Mouse (Mus musculus): ENCODE results near the gene Oxct2a. TPM values are rescaled to one million over a fixed set of nuclear protein-coding genes. Genes with fewer than 3 reads are reported as not detected.
"Not testable (repeated sequence)": the region's sequence is repeated elsewhere in the genome, so short reads cannot be mapped to it uniquely, and the experiment has no call there.

Oxct2a gene
- total RNA-seq, 2 experiments from 2014 or later = not detected

DNA sequence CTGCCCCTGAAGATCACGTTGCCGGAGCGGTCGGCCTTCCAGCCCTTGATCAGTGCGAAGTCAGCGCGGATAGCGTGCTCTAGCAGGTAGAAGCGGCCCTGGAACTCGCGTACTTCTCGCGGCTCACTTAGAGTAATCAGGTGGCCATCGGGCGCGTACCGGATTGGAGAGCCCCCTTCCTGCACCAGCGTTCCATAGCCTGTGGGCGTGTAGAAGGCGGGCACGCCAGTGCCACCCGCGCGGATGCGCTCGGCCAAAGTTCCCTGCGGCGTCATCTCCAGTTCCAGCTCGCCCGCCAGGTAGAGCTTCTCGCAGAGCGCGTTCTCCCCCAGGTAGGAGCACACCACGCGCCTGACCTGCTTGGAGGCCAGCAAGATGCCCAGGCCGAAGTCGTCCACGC lies 524 bp downstream of the Oxct2a start:
- intact Hi-C loops (cut with DNase I); DNase-seq (ENCODE audit: low spot score in 2 of 2): not testable (repeated sequence)

DNA sequence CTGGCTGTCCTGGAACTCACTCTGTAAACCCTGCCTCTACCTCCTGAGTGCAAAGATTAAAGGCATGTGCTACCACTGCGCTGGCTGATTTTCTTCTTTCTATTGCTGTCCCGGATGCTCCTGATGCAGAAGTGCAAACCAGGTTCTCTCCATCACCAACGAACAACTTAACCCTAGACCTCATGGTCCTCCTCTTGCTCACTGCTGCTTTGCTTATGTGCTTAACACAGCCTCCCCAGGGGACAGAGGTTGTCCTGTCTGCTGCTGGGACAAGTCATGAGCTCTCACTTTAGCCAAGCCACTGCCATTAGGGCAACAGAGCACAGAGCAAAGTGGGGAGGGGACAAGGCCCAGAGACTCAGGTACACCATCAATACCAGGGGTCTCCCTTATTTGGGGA lies 8.9 kb downstream of the Oxct2a start:
- no peak for DNase-seq (ENCODE audit: low spot score in 2 of 2)
- intact Hi-C loops (cut with DNase I) = no loop called here

DNA sequence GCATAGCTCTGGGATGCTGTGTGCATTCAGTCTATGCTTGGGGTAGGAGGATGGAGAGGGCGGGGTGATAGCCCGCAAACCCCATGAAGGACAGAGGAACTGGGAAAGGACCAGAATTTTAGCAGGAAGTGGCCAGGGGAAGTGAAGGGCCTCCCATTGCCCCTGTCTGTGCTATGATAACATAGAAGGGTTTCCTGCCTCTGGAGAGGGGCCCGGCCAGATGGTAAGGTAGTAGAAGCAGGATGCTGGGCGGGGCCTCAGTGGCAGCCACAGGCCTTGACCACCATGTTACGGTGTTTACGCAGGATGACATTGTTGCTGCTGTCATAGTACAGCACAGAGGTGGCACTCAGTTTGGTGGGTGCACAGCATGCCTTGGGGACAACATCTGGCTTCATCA lies 10.4 kb downstream of the Oxct2a start:
- intact Hi-C loops (cut with DNase I) = no loop called here
- no peak for DNase-seq (ENCODE audit: low spot score in 2 of 2)

DNA sequence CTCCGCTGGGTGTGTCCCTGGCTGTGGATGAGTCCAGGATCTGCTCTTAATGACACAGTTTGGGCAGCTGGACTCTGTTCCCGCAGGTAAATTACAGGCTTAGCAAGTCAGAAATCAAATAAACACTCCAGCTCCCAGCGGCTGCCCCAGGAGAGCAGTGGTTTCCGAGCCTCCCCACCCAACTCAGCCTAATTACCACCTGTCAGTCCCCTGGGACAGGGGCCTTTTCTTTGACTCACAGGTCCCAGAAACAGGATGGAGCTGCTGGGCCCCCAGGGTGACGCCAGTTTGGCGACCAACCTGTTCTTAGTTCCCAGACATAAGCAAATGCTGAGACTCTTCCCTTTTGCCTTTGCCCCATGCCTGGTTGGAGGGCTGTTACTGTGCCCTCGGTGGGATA lies 11.6 kb downstream of the Oxct2a start:
- no peak for DNase-seq (ENCODE audit: low spot score in 2 of 2)
- intact Hi-C loops (cut with DNase I) = no loop called here

DNA sequence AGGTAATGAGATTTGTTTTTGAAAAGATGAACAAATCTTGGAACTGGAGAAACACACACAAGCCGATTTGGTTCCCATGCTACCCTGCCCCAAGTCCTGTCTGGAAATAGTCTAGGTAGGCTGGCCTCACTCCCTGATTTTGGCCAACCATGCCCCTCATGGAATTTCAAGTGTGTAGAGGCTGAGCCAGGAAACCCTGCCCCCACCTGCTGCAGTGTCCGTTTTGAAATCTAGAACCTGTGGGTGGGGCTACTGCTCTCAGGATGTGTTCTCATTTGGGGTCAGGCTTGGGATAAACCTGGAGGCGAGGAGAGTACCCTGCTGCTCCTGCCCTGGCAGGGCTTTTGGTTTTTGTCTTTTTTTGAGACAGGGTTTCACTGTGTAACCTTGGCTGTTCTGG lies 15.1 kb downstream of the Oxct2a start:
- DNase-seq (ENCODE audit: low spot score in 2 of 2) = no peak
- intact Hi-C loops (cut with DNase I) = loop anchor here (5.0 kb wide), 1 partner anchor 34 kb away; the partner anchor contains the start of gene Bmp8a

DNA sequence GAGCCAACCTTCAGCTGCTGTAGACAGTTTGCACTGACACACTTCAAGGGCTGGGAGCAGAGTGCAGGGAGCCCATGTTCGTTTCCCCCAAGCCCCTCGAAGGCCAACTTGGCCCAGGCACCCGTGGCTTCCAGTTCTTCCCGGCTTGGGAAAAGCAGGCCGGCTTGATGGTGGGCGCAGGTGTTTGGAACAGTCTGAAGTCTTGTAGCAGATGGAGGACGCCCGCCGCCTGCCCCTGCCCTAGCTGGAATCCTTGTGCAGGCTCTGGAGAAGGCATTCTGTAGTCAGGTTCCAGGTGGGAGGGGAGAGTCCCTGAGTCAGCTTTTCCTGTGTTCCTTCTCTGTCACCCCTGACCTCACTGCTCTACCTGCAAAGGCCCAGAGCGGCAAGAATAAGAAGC lies 16.4 kb downstream of the Oxct2a start:
- intact Hi-C loops (cut with DNase I) = loop anchor here (5.0 kb wide), 1 partner anchor 35 kb away; the partner anchor contains the start of gene Bmp8a
- DNase-seq (ENCODE audit: low spot score in 2 of 2) = peak; percentile 39 to 57

DNA sequence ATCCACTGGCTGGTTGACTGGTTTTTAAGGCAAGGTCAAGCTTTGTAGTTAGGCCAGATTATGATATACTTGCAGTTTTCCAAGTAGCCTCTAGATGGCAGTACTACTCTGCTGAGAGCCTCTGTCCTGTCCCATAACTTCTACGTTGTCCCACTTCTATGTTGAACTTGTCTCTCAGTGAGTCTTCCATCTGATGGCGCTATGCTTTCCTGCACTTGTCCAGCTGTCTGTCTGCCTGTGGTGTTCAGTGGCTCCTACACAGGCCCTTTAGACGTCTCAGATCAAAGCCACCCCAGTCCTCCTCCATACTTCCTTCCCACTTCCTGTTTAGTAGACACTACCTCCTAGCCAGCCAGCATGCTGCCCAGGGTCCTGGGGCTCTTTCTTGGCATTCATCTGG lies 17.6 kb downstream of the Oxct2a start:
- intact Hi-C loops (cut with DNase I) = loop anchor here (5.0 kb wide), 1 partner anchor 37 kb away; the partner anchor contains the start of gene Bmp8a
- peak; percentile 30 to 72 for DNase-seq (ENCODE audit: low spot score in 2 of 2)

DNA sequence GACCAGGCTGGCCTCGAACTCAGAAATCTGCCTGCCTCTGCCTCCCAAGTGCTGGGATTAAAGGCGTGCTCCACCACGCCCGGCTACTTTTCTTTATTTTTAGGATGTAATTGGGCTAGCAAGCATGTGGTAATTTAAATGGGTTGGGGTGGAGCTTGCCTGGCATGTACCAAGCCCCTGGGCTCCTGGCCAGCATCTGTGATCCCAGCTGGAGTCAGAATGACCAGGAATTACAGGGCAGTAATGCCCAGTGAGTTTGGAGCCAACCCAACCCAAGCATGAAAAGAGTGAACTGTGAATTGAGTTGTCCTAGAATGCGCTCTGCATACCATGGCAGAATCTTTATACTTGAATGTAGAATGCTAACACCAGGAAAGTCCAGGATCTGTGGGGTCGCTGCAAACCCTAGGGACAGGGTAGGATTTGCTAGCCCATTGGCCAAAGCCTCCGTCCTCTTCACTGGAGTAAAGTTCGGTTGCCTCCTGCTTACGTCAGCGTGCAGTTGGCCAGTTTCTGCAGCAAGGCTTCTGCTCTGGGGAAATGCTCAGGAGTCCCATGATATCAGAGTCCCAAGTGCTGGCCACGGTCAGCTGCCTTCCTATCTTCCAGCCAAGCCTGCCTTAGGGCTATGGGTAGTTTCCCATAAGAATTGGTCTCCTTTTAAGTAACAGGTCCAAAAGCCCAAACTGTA lies 24.3 kb downstream of the Oxct2a start:
- DNase-seq (ENCODE audit: low spot score in 2 of 2) = no peak
- intact Hi-C loops (cut with DNase I) = no loop called here

DNA sequence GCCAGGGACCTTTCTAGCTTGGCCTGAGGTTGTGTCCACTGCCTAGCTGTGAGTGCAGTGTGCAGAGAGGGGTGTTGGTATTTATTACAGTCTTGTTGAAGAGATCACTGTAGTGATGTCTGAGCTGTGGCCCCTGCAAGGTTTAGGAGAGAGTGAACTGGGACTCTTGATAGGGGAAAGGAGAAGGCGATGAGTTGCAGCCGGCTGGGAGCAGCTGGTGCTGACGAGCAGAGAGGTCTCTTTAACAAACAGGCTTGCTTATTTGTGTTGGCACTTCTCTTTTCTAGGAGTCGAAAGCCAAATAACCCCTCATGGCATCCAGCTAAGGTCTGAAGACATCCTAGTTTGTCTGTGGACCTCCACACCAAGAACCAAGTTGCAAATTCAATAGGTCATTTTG lies 25.2 kb downstream of the Oxct2a start:
- DNase-seq (ENCODE audit: low spot score in 2 of 2) = no peak
- intact Hi-C loops (cut with DNase I) = no loop called here

DNA sequence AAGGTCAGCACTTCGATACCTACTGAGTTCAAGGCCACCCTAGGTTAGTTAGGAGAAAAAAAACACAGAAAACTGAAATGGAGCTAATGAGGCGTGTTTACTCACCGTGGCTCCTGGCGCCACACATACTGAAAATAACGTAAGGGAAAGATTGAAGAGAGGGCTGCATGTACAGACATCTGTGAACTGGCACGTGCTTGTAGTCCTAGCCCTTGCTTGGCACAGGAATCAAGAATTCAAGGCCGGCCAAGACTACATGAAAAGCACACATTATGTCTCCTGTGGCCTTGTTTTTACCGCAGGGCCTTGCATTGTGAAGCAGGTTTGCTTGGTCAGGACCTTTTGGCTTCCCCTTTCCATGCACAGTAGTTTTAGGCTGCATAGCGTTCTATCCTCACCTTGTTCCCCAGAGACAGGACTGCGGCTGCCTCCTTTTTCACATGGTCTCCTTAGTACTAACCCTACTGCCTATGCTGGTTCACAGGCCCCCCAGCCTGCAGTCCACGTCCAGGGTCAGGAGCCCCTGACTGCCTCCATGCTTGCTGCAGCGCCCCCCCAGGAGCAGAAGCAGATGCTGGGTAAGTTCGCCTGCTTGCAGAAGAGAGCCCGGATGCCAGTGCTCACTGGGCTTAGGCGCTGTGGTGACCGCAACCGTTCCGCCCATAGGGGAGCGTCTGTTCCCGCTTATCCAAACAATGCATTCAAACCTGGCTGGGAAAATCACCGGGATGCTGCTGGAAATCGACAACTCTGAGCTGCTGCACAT lies 26.1 kb downstream of the Oxct2a start:
- no peak for DNase-seq (ENCODE audit: low spot score in 2 of 2)
- intact Hi-C loops (cut with DNase I) = no loop called here

DNA sequence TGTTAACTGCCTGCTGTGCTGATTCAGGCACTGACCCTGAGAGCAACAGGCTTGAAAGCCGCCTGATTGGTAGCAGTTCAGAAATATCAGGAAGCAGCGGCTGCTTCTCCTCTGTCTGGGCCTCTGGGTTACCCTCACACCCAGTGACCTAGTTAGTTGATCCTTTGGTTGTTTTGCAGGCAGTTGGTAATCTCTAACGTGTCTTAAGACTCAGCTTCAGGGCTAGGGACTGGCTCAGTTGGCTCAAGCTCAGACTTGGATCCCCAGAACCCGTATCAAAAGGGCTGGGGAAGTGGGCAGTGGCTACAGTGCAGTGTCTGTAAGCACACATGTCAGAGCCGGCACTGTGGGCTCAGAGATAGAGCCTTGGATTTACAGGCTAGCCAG lies 27.3 kb downstream of the Oxct2a start:
- no peak for DNase-seq (ENCODE audit: low spot score in 2 of 2)
- intact Hi-C loops (cut with DNase I) = no loop called here

DNA sequence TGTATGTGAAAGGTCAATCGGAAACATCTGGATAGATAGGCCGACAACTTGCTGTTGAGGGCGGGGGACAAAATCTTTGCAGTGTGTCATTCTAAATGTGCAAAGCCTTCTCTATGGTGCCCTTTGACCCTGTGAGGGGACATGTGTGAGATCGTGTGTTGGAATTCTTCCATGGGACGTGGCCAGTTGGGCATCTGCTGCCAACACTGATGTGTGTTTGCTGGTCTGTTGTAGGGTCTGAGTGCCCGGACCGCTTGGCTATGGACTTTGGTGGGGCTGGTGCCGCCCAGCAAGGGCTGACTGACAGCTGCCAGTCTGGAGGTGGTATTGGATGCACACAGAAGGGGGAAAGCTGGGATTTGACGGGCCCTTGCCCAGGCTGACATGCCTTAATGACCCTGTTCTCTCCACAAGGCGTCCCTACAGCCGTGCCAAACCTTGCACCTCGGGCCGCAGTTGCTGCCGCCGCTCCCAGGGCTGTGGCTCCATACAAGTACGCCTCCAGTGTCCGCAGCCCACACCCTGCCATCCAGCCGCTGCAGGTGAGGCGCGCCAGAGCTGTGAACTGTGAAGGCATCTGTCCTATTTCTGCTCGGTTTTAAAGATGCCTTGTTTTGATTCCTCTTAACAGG lies 27.8 kb downstream of the Oxct2a start:
- DNase-seq (ENCODE audit: low spot score in 2 of 2) = no peak
- intact Hi-C loops (cut with DNase I) = no loop called here

DNA sequence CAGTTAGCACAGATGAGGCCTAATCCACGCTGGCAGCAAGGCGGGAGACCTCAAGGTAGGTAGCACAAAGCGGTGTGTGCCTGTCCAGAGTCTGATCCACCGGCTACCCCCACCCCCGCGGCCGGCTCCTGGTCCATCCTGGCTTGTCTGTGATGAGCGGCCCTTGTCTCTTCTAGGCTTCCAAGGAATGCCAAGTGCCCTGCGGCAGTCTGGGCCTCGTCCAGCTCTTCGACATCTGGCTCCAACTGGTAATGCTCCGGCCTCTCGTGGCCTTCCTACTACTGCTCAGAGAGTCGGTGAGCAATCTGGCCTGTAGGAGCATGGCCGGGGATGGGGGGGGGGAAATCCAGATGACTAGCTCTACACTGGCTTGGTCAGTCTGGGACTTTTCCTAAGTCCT lies 28.4 kb downstream of the Oxct2a start:
- intact Hi-C loops (cut with DNase I); DNase-seq (ENCODE audit: low spot score in 2 of 2): not testable (repeated sequence)

DNA sequence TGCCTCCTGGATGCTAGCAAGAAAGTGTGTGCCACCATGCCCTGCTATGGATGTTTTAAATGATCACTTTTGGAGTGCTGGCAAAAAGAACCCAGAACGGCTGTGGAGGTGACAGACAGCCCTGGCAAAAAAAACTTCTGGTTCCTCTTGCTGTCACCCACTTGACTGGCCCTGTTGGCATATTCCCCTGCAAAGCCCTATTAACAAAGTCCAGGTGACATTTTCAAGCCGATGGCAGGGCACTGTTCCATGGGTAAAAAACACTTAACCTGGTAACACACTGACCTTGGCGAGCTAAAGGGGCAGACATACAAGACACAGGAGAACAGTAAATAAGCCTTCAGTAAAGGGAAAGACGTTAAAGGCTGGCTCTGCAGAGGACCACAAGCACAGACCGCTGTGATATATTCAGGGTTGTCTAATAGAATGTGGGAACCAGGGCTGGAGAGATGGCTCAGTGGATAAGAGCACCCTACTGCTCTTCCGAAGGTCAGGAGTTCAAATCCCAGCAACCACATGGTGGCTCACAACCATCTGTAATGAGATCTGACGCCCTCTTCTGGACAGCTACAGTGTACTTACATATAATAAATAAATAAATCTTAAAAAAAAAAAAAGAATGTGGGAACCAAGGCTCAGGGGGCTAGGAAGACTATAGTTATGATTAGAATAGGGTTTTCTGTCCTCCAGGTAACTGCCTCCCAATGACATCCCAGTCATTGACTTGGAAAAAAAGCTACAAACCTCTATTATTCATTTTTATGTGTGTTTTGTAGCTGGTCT lies 29.6 kb downstream of the Oxct2a start:
- intact Hi-C loops (cut with DNase I) = no loop called here
- no peak for DNase-seq (ENCODE audit: low spot score in 2 of 2)

DNA sequence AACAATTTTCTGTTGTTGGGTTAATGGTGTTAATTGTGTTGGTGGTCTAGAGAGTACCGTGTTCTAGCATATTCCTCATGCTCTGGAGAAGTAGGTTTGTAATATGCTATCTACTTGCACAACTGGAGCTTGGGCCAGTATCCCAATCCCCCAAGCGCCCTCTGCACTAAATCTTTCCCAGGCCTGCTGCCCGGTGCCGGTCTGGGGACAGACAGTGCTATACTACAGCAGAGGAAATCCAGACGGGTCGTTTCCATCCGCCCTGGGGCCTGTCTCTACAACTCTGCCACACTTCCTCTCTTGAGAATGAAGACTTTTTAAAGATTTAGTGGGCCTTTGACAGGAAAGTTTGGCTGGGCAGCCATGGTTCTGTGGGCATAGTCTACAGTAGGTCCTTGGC lies 30.4 kb downstream of the Oxct2a start:
- DNase-seq (ENCODE audit: low spot score in 2 of 2) = no peak
- intact Hi-C loops (cut with DNase I) = no loop called here

DNA sequence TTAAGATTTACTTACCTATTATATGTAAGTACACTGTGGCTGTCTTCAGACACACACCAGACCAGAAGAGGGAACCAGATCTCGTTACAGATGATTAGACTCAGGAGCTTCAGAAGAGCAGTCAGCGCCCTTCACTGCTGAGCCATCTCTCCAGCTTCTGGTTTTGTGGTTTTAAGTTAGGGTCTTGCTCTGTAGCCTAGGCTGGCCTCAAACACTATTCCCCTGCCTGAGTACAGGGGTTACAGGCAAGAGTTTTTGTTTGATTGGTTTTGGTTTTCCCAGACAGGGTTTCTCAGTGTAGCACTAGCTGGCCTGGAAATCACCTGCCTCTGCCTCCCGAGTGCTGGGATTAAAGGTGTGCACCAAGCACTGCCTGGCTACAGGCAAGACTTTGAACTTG lies 31.0 kb downstream of the Oxct2a start:
- intact Hi-C loops (cut with DNase I) = no loop called here
- no peak for DNase-seq (ENCODE audit: low spot score in 2 of 2)

DNA sequence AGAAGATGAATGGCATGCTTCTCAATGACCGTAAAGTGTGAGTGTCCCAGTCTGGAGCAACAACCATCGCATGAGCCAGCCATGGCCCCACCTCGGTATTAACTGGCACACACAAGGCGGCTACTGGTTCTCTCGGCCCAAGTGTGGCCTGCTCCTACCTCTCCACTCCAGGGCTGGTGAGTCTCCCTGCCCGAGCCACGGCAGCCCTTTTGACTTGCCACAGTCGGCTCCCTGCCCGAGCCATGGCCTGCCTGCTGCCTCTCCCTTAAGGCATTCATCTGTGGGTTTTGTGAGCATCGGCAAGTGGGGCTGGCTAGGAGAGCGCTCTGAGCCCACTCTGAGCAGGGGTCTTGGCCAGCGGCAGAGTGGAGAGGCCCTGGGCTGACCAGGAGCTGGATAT lies 34.4 kb downstream of the Oxct2a start:
- DNase-seq (ENCODE audit: low spot score in 2 of 2) = no peak
- intact Hi-C loops (cut with DNase I) = no loop called here

DNA sequence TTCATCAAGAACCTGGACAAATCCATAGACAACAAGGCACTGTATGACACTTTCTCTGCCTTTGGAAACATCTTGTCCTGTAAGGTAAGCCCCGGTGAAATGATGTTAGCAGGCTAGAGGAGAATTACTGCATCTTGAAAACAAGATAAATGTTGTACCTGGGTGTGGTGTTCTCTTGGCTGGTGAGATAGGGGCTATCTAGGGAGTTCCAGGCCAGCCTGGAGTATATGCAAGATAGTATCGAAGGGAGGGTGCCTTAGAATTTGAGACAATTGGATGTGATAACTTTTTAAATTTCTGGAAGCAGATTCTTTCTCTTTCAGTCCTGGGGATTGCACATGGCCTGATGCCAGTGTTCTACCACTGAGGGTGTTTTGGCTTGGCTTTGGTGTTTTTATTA lies 36.6 kb downstream of the Oxct2a start:
- no peak for DNase-seq (ENCODE audit: low spot score in 2 of 2)
- intact Hi-C loops (cut with DNase I) = no loop called here

DNA sequence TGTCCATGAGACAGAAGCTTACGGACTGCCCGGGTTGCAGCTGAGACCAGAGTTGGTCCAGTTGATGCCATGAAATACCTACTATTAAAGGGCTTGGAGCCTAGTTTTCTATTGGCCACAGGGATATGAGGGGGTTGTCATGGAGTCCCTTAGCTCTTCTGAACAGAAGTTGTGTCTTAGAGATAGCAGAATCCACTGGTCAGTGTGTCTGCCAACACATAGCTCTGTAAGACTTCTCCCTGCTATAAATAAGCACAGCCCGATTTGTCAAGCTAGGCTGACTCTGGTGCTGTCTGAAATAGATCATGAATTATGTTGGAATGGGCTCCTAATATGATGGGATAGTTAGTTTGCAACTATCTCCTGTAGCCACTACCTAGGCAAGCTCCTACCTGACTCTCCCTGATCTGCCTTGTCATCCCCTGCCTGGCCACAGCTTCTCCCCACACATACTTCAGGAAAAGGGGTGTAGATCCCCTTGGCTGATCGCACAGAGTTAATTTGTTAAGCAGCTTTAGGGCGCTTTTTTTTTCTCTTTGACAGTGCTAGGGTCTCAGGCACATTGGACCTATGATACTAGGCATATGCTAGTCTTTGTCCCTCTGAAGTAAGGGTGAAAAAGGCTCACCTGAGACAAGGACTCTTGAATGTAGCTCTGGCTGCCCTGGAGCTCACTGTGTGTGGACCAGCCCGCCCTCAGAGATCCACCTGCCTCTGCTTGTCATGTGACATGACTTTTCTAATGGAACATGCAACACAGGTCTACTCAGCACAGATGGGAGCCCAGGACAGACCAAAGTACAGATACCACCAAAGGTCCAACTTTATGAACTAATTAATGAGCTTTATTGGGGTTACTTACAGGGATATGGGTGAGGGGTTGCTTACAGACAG lies 38.5 kb downstream of the Oxct2a start:
- no peak for DNase-seq (ENCODE audit: low spot score in 2 of 2)
- intact Hi-C loops (cut with DNase I) = no loop called here
